8 mouse cellular contexts compared by ENCODE assay signal in genomic region chr3:137864988-137865982, GRCm38 (mm10). TPM values are rescaled to one million over a fixed set of nuclear protein-coding genes. Genes with fewer than 3 reads are reported as not detected.
DNase-seq lines count a peak whose midpoint lies in the region; ATAC-seq lines count a peak whose summit lies in the region.

No protein-coding gene starts in this region.

- under 1% methylated on average over 60 of the region's 74 CpGs for WGBS in embryonic facial prominence, embryonic 12.5 days
- WGBS in limb, embryonic 12.5 days, result under 1% methylated on average over 72 of the region's 74 CpGs
- WGBS in midbrain, embryonic 14.5 days, result under 1% methylated on average over 70 of the region's 74 CpGs

- H3K4me3 ChIP-seq in embryonic facial prominence, embryonic 12.5 days, result peak overlapping the region; percentile 85
- peak overlapping the region; percentile 86 for H3K4me3 ChIP-seq in limb, embryonic 12.5 days (replicated peaks)
- peak overlapping the region; percentile 78 for H3K4me3 ChIP-seq in midbrain, embryonic 14.5 days (replicated peaks; ENCODE audit: low read depth, low read length)

- no peaks in the 10 kb centered on the region for H3K9me3 ChIP-seq in embryonic facial prominence, embryonic 12.5 days
- no peaks in the 10 kb centered on the region for H3K9me3 ChIP-seq in limb, embryonic 12.5 days
- no peaks in the 10 kb centered on the region for H3K9me3 ChIP-seq in midbrain, embryonic 14.5 days (ENCODE audit: control insufficient read depth, low read length)

- H3K27ac ChIP-seq in embryonic facial prominence, embryonic 12.5 days, result peak overlapping the region; percentile 99
- H3K27ac ChIP-seq in limb, embryonic 12.5 days, result peak overlapping the region; percentile 99
- peak overlapping the region; percentile 97 for H3K27ac ChIP-seq in midbrain, embryonic 14.5 days (replicated peaks; ENCODE audit: low read depth, low read length)

- peak overlapping the region; percentile 45 for H3K4me2 ChIP-seq in embryonic facial prominence, embryonic 12.5 days (replicated peaks)
- H3K4me2 ChIP-seq in limb, embryonic 12.5 days, result peak overlapping the region; percentile 60
- H3K4me2 ChIP-seq in midbrain, embryonic 14.5 days (ENCODE audit: low read length), result peak overlapping the region; percentile 54

- H3K27me3 ChIP-seq in embryonic facial prominence, embryonic 12.5 days, result no peaks in the 10 kb centered on the region
- H3K27me3 ChIP-seq in limb, embryonic 12.5 days, result no peaks in the 10 kb centered on the region
- H3K27me3 ChIP-seq in midbrain, embryonic 14.5 days (ENCODE audit: control insufficient read depth, insufficient read depth, low read length), result no peaks in the 10 kb centered on the region

- peak overlapping the region; percentile 96 for H3K9ac ChIP-seq in embryonic facial prominence, embryonic 12.5 days
- H3K9ac ChIP-seq in limb, embryonic 12.5 days (replicated peaks), result peak overlapping the region; percentile 97
- H3K9ac ChIP-seq in midbrain, embryonic 14.5 days (replicated peaks; ENCODE audit: low read length), result peak overlapping the region; percentile 81

- H3K36me3 ChIP-seq in embryonic facial prominence, embryonic 12.5 days, result no peaks in the 10 kb centered on the region
- H3K36me3 ChIP-seq in limb, embryonic 12.5 days, result peaks cover 9% of the 10 kb centered on the region; the same call in 1 of the 2 replicates
- H3K36me3 ChIP-seq in midbrain, embryonic 14.5 days (ENCODE audit: control insufficient read depth, insufficient read depth, low read length), result peaks cover 8% of the 10 kb centered on the region; the same call in 1 of the 2 replicates

- peak; percentile 18 for ATAC-seq in embryonic facial prominence, embryonic 12.5 days (ENCODE audit: insufficient number of reproducible peaks, insufficient read depth, low FRiP score, low TSS enrichment)
- ATAC-seq in limb, embryonic 12.5 days (ENCODE audit: insufficient number of reproducible peaks, insufficient read depth, low FRiP score, low TSS enrichment, low read depth), result peak; percentile 37
- peak; percentile 43 for ATAC-seq in midbrain, embryonic 14.5 days (ENCODE audit: low FRiP score, low TSS enrichment)

- peaks cover 12% of the 10 kb centered on the region; the same call in 1 of the 2 replicates for H3K4me1 ChIP-seq in embryonic facial prominence, embryonic 12.5 days
- H3K4me1 ChIP-seq in limb, embryonic 12.5 days (replicated peaks), result peaks cover 14% of the 10 kb centered on the region
- peaks cover 7% of the 10 kb centered on the region; the same call in 1 of the 2 replicates for H3K4me1 ChIP-seq in midbrain, embryonic 14.5 days (ENCODE audit: control insufficient read depth, insufficient read depth, low read length)

- DNase-seq in 416B (ENCODE audit: low read depth), result peak; percentile 94
- DNase-seq in adrenal gland, postnatal 36 days, result peak; percentile 90 to 94
- DNase-seq in heart, adult 11 months, result peak; percentile 97
- DNase-seq in kidney, adult 18-20 months, result peak; percentile 86
- DNase-seq in midbrain, embryonic 14.5 days, result peak; percentile 97
- peak; percentile 74 to 87 for DNase-seq in spleen, adult 18-20 months

RNA-seq across cellular contexts. Expression of gene H2afz, which starts 1.0 kb away (rescaled TPM):
- total RNA-seq in adrenal gland, postnatal 36 days (2021), result 100 to 1,000 TPM; 149 to 188 TPM
- polyA plus RNA-seq in embryonic facial prominence, embryonic 12.5 days (2016; fragmentation: Nextera tagmentation; extraction: Ambion mirVana), result 2,399 and 2,450 TPM in 2 replicates
- 2,591 and 2,901 TPM in 2 replicates for polyA plus RNA-seq in limb, embryonic 12.5 days (2016; fragmentation: Nextera tagmentation; extraction: Ambion mirVana)
- polyA plus RNA-seq in midbrain, embryonic 14.5 days (2014; fragmentation: Nextera tagmentation; extraction: Ambion mirVana), result 916 and 1,070 TPM in 2 replicates

RNA-seq across cellular contexts. Expression of gene Dnajb14, which starts 2.2 kb away (rescaled TPM):
- 10 to 100 TPM; 20.6 to 21.1 TPM for total RNA-seq in adrenal gland, postnatal 36 days (2021)
- polyA plus RNA-seq in embryonic facial prominence, embryonic 12.5 days (2016; fragmentation: Nextera tagmentation; extraction: Ambion mirVana), result 12.0 and 12.3 TPM in 2 replicates
- 11.0 and 11.6 TPM in 2 replicates for polyA plus RNA-seq in limb, embryonic 12.5 days (2016; fragmentation: Nextera tagmentation; extraction: Ambion mirVana)
- polyA plus RNA-seq in midbrain, embryonic 14.5 days (2014; fragmentation: Nextera tagmentation; extraction: Ambion mirVana), result 14.0 and 15.8 TPM in 2 replicates

RNA-seq across cellular contexts. Expression of gene Lamtor3, which starts 53.0 kb away (rescaled TPM):
- total RNA-seq in adrenal gland, postnatal 36 days (2021), result 10 to 100 TPM; 74.6 to 80.6 TPM
- 96.8 and 102 TPM in 2 replicates for polyA plus RNA-seq in embryonic facial prominence, embryonic 12.5 days (2016; fragmentation: Nextera tagmentation; extraction: Ambion mirVana)
- 94.0 and 98.3 TPM in 2 replicates for polyA plus RNA-seq in limb, embryonic 12.5 days (2016; fragmentation: Nextera tagmentation; extraction: Ambion mirVana)
- 130 and 139 TPM in 2 replicates for polyA plus RNA-seq in midbrain, embryonic 14.5 days (2014; fragmentation: Nextera tagmentation; extraction: Ambion mirVana)

Comparison
In these comparisons a context has a peak if more than half of its experiments do, and no peak if none do; other contexts are left out.
1. Peak in every context shown above with its lines: DNase-seq, ATAC-seq, H3K4me3 ChIP-seq and H3K27ac ChIP-seq.